Mouse (Mus musculus) left cerebral cortex, postnatal 36 days (tissue): ENCODE data around the gene Ugcg. TPM values are rescaled to one million over a fixed set of nuclear protein-coding genes. Genes with fewer than 3 reads are reported as not detected.

Experiments
- DNase-seq, 2 experiments: peaks; one replicate each; pipeline ENCODE4 v3.0.0; 2021 to 2022; ENCODE audit warnings: low spot score in 2 of 2, mixed read lengths in 1 of 2
- intact Hi-C: fragments of 180-260 bp; cut with DNase I; formaldehyde crosslinking; loops from one replicate; pipeline ENCODE4 v1.15.1; 2025
- total RNA-seq, 2 experiments: library from RNA; stranded (reverse); gene quantifications; 2 replicates each; pipeline ENCODE4 v1.2.3; 2021

Ugcg gene
- total RNA-seq, 2 experiments from 2014 or later = 88.1 to 88.4 TPM

DNA sequence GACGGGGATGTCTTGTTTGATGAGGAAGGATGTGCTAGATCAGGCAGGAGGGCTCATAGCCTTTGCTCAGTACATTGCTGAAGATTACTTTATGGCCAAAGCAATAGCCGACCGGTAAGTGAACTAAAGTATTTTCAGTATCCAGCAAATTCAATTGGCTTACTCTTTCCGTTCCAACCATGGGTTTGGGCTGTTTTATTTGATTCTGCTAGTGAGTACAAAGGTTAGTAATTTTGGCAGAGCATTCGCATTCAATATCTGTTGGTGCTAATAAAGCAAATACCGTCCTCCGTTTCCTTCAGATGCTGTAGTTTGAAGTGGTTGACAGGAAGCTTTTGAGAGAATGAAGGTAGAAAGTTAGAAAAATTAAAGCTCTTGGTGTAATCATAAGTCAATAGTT is 28.0 kb downstream of the Ugcg start:
- DNase-seq = no peak
- intact Hi-C loops = no loop called here

DNA sequence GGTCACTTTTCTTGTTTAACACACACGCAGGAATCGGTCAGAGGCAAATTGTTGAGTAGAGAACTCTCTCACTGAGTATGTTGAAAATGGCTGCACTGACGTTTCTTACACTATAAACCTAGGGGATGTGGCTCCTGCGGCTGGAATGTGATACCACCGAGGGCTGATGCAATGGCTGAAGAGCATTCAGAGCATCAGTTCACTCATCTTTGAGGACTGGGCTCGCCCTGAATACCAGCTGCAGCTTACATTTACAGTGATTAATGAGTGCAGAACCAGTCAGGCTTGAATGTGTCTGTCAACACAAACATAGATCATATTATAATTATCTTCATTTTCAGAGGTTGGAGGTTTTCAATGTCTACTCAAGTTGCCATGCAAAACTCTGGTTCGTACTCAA is 29.1 kb downstream of the Ugcg start:
- no peak for DNase-seq
- intact Hi-C loops = no loop called here

GRCm38 (mm10) chr4:59222226-59222625 is 33.2 kb downstream of the Ugcg start:
- DNase-seq = no peak
- intact Hi-C loops = no loop called here

DNA sequence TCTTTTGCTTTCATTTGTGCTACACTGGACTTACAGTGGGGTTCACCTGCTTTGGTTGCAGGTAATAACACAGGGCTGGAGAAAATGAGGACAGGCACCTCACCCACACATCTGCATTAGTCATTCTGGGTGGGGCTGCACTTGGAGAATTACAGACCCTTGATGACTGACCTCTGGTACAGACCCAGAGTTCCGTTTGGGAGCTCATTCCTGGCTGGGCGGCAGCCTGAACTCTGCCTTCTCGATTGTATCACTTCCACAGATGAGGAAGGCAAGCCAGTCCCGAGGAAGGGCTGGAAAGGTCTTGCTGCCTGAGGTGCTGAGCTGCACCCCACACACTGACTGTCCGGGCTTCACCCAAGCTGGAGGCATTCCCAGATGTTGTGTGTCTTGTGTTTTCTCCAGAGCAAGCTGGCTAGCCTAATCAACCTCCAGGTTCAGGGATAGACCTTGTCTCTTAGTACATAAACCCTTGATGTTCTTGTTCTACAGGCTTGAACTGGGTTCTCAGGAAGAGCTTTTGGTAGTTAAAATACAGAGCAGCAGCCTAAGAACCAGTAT is 34.1 kb downstream of the Ugcg start:
- intact Hi-C loops = no loop called here
- DNase-seq = no peak

DNA sequence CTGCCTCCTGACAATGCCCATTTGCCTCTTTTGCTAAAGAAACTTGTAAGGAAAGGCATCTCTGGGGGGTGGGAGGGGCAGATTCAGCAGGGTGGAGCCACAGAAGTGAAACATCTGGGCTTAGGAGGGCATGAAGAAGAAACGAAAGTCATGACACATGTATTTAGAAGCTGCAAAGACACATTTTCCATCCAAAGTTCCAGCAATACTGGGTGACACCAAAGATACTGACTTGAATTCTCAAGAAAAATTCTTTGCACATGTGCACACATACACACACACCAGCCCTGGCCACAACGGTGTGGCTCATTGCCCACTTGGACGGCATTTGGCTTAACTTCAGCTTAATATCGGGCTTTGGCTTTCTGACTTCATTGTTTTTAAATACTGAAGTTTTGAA is 35.8 kb downstream of the Ugcg start:
- intact Hi-C loops = no loop called here
- no peak for DNase-seq

DNA sequence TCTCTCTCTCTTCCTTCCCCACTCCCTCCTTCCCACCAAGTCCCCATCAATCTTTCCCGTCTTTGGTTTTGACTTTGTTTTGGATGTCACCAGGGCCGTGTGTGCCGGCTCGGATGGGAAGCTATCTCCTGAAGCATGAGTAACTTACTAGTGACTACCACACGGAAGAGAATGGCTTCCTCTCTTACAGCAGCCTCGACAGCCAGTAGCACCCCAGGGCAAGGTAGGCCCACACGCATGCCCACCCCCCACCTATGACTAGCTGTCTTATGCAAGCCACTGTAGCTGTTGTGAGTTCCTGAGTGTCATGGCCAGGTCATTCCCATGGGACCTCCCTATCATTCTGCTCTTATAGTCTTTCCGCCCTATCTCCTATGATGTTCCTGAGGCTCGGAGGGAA is 38.0 kb downstream of the Ugcg start:
- intact Hi-C loops = no loop called here
- no peak for DNase-seq

- intact Hi-C loops = no loop called here
- no peak for DNase-seq
Observed at GRCm38 (mm10) chr4:59228951-59229350, 39.9 kb downstream of the Ugcg start.

GRCm38 (mm10) chr4:59231266-59232055 is 42.4 kb downstream of the Ugcg start:
- no peak for DNase-seq
- intact Hi-C loops = no loop called here

GRCm38 (mm10) chr4:59234014-59234413 is 45.0 kb downstream of the Ugcg start:
- intact Hi-C loops = no loop called here
- no peak for DNase-seq

GRCm38 (mm10) chr4:59234451-59235216 is 45.6 kb downstream of the Ugcg start:
- intact Hi-C loops = no loop called here
- DNase-seq = no peak

GRCm38 (mm10) chr4:59236362-59236761 is 47.3 kb downstream of the Ugcg start:
- intact Hi-C loops = no loop called here
- DNase-seq = no peak

DNA sequence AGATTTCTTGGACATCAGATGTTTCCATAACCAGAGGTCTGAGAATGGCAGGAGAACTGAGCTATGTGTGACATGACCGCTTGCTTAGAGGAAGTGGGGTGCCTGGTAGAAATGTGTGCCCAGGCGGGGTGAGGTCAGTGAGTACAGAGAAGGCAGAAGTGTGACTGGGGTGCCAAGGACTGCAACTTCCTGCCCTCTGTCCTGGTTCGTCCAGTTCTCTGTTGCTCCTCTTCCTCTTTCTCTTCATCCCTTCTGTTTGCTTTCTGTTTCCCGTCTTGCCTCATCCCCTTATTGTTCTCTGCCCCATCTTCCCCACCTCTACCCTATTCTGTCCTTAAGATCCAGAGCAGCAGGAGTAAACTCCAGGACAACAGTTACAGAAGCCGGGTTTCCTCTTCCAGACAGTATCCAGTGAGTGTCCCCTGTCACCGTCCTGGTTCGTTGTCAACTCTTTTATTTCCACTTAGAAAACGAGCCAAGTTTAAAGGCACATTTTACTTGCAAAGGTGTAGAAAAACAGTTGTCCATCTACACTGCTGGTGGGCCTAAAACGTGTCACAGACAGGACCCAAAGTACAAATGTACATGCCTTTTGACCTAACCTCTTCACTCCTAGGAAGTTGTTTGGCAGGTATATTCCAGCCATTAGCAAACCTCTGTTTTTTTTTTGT is 49.7 kb downstream of the Ugcg start:
- DNase-seq = no peak
- intact Hi-C loops = no loop called here

DNA sequence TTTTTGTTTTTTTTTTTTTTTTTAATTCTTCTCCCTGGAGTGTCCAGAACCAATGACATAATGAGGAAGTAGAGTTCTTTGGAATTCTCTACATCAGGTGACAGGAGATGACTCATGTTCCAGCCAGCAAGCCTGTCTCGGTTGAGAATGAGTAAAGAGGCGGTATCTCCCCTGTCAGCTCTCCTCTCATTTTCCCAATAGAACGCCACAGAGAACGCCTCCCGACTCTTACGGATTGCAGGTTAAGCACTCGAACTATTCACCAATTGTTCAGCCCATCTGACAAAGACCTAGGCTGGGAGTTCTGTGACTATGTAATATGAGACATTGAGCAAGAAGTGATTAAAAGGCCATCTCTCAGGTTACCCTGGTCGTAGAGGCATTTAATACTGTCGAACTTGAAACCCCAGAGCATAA is 50.3 kb downstream of the Ugcg start:
- intact Hi-C loops = no loop called here
- no peak for DNase-seq

- no peak for DNase-seq
- intact Hi-C loops = loop anchor here (10.0 kb wide), 1 partner anchor 145 kb away; no protein-coding TSS in a partner anchor
Observed at GRCm38 (mm10) chr4:59240160-59240559, 51.1 kb downstream of the Ugcg start.

DNA sequence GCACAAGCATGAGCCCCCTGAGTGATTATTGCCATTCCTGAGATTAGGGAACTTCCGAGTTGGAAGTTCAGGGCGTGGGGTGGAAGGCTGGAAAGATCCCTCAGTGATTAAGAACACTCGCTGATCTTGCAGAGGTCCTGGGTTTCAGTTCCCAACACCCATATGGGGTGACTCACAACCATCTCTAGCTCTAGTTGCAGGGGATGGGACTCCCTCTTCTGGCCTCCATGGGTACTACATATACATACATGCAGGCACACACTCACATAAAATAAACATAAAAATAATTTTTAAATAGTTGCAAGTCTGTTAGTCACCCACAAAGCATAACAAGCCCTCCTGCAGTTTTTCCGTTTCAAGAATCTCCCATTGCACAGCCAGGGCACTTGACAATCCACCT is 52.0 kb downstream of the Ugcg start:
- DNase-seq = no peak
- intact Hi-C loops = loop anchor here (10.0 kb wide), 1 partner anchor 146 kb away; no protein-coding TSS in a partner anchor

DNA sequence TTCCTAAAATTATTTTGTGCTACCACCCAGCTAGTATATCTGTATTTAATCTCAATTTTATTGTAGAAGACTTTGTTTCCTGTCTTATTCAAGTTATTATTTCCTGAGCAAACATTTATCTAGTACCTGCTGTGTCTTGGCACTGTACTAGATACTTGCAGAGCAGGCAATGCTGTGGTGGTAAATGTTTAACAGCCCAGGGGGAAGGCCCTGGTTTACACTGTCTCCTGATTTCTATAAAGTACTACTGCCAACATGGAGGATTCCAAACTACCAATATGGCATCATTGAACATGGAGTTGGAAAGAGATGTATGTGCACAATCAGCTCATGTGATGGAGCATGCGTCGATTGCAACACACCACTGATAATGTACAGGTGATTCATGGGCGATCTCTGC is 53.2 kb downstream of the Ugcg start:
- no peak for DNase-seq
- intact Hi-C loops = loop anchor here (10.0 kb wide), 1 partner anchor 147 kb away; no protein-coding TSS in a partner anchor

GRCm38 (mm10) chr4:59243802-59244493 is 54.9 kb downstream of the Ugcg start:
- intact Hi-C loops = loop anchor here (10.0 kb wide), 1 partner anchor 149 kb away; no protein-coding TSS in a partner anchor
- no peak for DNase-seq

- intact Hi-C loops = loop anchor here (10.0 kb wide), 1 partner anchor 150 kb away; no protein-coding TSS in a partner anchor
- no peak for DNase-seq
Observed at GRCm38 (mm10) chr4:59244791-59245555, 55.9 kb downstream of the Ugcg start.

DNA sequence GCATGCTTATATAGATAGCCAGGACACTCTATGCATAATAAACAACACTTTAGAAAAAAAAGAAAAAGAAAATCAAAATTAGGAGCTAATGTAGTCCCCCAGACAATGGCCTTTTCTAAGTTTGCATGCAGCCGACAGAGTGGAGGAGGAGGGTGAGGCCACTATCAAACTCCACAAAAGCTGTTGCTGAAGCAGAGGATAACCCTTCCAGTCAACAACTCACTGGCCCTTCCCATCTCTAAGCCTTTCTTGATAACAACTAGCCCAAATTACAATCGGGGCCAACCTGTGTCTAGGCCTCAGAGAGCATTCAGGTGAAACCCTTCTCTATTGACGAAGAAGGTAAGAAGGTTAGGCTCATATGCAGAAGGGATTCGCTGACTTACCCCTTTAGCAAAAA is 56.7 kb downstream of the Ugcg start:
- intact Hi-C loops = loop anchor here (10.0 kb wide), 1 partner anchor 151 kb away; no protein-coding TSS in a partner anchor
- no peak for DNase-seq
